Mouse (Mus musculus) megakaryocyte, embryonic 14.5 days (primary cell): ENCODE measurements at regions not wholly inside any gene's neighbourhood (a gene's known extent, or its start where the extent isn't known, plus 50 kb on each side); places are given as distances from the start of the nearest gene placed in this dataset.

Source experiments
- FLI1 ChIP-seq: IDR thresholded peaks from 2 replicates; pipeline ENCODE4 v1.6.1; 2012; ENCODE audit warnings: low read length, inconsistent platforms, mixed read lengths
- GATA1 ChIP-seq: IDR thresholded peaks from 3 replicates; pipeline ENCODE4 v1.6.1; 2012; ENCODE audit warnings: mixed read lengths, low read length, inconsistent platforms, borderline replicate concordance

DNA sequence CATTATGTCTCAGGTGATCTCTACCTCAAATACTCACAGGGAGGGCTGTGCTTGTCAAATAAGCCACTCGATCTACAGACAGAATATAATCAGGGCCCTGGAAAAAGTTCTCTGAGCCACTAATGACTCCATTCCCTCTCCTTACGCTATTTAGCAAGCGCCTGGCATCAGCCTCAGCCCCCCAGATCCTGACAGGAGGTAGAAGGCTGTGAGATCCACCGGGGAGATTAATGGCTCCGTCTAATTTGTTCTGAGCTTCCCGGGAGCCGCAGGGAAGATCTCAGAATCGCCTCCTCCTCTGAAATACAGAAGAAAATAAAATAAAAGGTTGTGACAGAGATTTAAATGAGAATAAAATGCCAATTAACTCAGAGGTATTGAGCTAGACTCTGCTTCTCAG lies 189.4 kb downstream of the Tle3 start:
- TF ChIP-seq GATA1 (no peak), FLI1 (no peak)
